Mouse (Mus musculus) right cerebral cortex, postnatal 36 days (tissue): ENCODE results near the gene Zzz3.
"Not testable (repeated sequence)": the region's sequence is repeated elsewhere in the genome, so short reads cannot be mapped to it uniquely, and the experiment has no call there.

Experiments
- DNase-seq, 2 experiments: peaks; one replicate each; pipeline ENCODE4 v3.0.0; 2022; ENCODE audit warnings: low spot score in 2 of 2, mixed read lengths in 1 of 2

Zzz3 gene

GRCm38 (mm10) chr3:152401964-152402670 lies 6.8 kb downstream of the Zzz3 start:
- DNase-seq, result no peak

- no peak for DNase-seq
These were observed 7.4 kb downstream of the Zzz3 start for GRCm38 (mm10) chr3:152402671-152403066.

DNA sequence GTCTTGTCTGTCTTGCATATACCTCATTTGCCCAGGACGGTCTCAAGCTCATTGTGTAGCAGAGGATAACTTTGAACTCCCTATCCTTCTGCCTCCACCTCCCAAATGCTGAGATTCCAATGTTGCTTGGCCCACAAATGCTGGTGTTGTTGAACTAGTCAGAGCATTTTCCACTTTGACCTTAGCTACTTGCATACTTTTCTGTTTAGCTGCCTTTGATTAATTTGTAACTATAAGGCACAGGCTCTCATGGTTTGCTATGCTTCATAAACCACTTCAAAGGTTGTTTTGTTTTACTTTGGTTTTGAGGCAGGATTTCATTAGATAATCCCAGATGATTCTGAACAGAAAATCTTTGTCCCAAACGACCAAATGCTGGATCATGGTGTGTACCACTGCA lies 8.6 kb downstream of the Zzz3 start:
- no peak for DNase-seq

GRCm38 (mm10) chr3:152405420-152405819 lies 10.1 kb downstream of the Zzz3 start:
- no peak for DNase-seq

GRCm38 (mm10) chr3:152405978-152406640 lies 10.8 kb downstream of the Zzz3 start:
- no peak for DNase-seq

- no peak for DNase-seq
These were observed 15.8 kb downstream of the Zzz3 start for GRCm38 (mm10) chr3:152410980-152411551.

DNA sequence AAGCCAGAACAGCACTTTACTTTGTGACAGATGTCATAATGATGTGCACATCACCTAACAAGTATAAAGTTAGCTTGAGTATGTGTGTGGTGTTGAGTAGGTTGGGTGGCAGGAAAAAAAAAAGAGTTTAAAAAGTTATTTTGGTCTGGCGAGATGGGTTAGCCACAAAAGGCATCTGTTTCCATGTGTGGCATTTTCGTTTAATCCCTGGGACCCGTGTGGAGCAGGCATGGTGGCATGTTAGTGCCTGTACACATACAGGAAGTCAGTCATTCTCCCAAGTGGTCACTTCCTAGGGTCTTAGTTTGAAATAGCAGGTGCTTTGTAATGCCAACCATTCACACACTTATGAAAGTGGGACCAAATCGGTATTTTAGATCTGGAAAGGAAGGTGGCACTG lies 17.1 kb downstream of the Zzz3 start:
- DNase-seq, result no peak

DNA sequence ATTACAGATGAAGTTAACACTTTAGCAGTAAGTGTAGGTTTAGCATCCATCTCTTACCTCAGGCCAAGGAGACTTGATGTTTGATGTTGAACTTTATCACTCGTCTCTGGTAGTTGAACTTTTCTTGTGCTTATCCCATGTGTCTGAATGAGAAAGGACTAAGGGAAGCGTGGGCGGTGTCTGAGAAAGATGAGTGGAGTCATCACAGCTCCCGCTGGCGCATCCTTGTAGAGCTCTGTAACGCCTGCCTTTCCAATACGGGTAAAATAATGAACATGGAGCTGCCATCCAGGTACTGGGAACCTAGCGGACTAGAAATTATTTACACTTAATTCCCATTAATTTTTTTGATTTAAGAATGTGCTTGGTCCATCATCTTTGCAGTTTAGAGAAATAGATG lies 33.7 kb downstream of the Zzz3 start:
- DNase-seq, result peak in 1 of 2 experiments; percentile 14

DNA sequence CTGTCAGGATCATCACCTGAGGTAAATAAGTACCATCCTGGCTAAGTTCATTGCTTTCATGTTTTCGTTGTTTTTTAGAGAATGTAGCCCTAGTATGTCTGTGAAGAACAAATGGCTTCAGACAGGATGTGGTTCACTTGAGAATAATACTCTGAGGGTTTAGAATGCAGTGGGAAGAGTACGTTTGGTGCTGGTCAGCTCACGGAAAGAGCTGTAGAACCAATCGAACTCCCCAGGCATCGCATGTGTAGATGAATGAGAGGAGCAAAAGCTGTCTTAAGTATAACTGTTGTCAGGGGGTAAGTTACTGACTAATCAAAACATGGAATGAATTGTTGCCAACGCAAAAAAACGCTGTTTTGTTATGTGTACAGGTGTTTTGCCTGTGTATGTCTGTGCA lies 37.4 kb downstream of the Zzz3 start:
- no peak for DNase-seq

DNA sequence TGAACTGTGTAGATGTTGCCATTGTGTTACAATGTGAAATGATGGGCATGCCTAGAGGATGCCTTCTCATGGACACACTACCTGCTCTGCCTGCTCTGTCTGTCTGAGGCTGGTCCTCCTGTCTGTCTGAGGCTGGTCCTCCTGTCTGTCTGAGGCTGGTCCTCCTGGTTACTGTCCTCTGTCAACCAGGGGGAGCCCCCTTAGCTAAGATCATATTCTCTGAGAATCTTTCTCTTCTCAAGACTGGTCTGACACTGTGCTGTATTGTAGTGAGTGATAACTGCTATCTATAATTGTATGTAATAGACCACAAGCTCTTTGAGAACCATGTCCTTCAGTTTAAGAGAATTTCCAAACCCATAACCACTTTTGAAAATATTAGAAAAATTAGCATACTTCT lies 40.3 kb downstream of the Zzz3 start:
- DNase-seq, result no peak

DNA sequence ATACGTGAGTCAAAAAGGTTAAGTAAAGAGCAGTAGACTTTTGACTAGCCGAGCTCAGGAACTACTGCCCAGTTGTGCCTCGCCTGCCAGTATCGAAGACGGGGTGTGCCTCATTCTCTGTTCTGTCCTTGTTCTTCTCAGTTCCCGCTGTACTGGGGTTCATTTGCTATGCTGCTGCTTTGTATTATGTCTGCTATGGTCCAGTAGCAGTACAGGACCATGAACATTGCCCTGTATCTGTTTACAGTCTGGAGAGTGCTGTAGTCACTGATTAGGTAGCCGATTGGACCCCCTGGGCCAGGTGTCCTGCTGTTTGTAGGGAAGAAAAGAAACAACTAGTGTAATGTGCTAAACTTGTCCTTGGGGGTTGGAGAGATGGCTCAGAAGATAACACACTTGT lies 42.8 kb downstream of the Zzz3 start:
- no peak for DNase-seq

DNA sequence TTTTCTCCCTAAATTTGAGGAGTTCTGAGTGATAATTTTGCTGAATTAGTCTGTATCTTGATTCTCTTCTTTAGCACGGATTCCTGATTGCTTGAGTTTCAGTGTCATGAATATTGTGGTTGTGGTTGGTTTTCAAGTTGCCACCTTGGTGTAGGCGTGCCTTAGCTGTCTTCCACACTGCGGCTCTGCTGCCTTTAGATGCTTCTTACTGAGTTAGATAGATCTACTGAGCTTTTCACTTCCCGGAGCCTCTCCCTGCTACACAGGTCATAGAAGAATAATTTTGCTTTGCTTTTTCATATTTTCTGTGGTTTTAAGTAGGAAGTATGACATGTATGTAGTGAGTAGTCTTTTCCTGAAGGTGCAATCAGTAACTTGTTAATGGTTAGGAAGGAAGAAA lies 47.5 kb downstream of the Zzz3 start:
- DNase-seq, result no peak

DNA sequence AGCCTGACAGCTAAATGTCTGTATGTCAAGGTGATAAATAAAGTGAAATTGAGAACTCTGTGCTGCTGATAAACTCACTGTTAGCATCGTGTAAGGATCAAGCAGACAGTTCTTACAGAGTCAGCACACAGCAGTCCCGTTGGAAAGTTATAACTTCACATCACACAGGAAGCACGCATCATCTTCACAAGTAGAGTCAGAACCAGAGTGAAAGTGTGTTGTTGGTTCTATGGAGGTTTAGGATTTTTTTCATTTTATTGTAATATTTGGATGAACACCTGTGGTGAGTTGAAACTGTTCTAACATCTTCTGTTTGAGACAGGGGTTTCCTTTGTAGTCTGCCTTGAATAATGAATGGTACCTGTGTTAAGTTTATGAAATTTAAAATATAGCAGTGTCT lies 48.8 kb downstream of the Zzz3 start:
- no peak for DNase-seq

DNA sequence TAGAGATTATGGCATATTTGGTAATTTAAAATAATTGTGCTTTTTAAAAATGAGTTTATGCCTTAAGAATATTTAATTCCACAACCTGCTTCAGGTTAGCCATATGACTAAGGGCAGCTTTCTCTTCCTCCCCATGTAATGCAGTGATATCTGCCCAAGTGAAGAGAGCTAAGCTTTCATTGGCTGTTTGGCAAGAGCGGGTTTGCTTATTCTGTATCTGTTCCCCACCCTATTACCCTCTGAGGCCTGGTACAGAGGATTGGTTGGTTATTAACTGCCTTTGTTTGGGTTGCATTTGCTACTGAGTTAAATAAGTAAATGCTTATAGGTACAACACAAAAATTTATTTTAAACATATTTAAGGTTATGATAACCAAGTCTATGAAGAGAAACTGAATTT lies 51.7 kb downstream of the Zzz3 start:
- no peak for DNase-seq

DNA sequence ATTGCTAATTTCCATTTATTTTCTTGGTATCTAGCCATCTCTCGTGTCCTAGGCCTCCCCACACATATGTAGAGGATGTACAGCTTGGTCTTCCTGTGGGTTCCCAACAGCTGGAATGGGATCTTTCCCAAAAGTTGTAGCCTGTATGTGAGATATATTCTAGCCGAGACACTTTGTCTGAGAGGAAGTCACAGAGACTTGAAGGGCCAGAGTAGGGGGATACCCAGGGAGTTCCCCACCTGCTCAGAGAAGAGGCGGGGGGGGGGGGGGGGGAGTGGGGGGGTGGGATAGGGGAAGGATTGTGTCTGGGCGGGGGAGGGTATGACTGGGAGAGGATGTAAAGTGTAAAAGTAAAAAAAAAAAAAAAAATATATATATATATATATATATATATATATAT lies 57.9 kb downstream of the Zzz3 start:
- DNase-seq, result no peak

DNA sequence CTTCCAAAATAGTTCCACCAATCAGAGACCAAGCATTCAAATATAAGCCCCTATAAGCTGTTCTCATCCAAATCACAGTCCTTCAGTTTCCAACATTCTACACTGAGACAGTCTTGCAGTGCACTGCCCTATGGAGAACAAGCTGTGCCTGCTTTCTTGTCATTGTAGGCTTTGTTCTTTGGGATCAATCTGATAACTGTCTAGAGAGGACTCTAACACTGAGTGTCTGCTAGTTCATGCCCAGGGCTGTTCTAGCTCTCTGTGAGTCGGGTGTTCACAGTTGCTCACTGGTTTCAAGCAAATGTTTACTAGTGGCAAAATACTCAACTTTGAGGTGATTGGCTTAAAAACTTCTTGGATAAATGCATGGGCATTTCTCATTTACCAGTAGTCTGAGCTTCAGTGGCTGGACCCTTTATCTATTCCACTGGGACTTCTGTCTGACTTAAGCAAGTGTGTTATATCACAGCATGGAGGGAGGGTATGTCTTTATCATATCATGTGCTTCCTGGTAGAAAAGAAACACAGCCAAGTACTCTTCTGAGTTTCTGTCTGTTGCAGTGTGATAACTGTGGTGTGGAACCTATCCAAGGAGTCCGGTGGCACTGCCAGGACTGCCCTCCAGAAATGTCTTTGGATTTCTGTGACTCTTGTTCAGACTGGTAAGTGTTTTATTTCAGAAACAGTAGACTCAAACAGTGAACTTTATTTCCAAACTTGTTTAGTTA lies 62.2 kb downstream of the Zzz3 start:
- DNase-seq, result no peak

- not testable (repeated sequence) for DNase-seq
These were observed 63.6 kb downstream of the Zzz3 start for GRCm38 (mm10) chr3:152458875-152459274.

- DNase-seq, result no peak
These were observed 65.5 kb downstream of the Zzz3 start for GRCm38 (mm10) chr3:152460802-152461201.

GRCm38 (mm10) chr3:152462038-152462547 lies 66.8 kb downstream of the Zzz3 start:
- DNase-seq, result no peak

GRCm38 (mm10) chr3:152462900-152463299 lies 67.6 kb downstream of the Zzz3 start:
- DNase-seq, result no peak

GRCm38 (mm10) chr3:152464462-152464861 lies 69.2 kb downstream of the Zzz3 start:
- no peak for DNase-seq

DNA sequence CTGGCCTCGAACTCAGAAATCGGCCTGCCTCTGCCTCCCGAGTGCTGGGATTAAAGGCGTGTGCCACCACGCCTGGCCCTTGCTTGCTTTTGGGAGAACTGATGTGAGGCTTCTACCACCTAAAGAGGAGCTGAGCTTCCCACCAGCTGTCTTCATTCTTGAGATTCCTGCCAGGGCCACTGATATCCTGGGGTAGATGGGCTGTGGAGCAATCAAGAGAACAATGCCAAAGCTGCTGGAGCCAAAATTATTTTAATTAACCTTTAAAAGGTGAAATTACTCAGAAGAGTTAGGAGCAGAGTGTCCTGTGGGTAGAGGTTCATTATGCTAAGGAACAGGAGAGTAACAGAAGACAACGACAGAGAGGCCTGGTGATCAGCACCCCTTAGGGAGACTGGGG lies 70.1 kb downstream of the Zzz3 start:
- no peak for DNase-seq
